Mouse (Mus musculus) spleen, postnatal 14 days (tissue): Measurements from ENCODE around the gene Pdcd10.

Experiments used
- DNase-seq, 2 experiments: peaks; one replicate each; pipeline ENCODE4 v3.0.0; 2021 to 2022; ENCODE audit warnings: low spot score in 2 of 2

The Pdcd10 gene

GRCm38 (mm10) chr3:75474657-75475056 lies 82.0 kb downstream of the Pdcd10 start:
- DNase-seq, result no peak

- DNase-seq, result no peak
Observed at GRCm38 (mm10) chr3:75468154-75468553, 88.5 kb downstream of the Pdcd10 start.
